Mouse (Mus musculus) brain, adult 10 weeks (tissue): ENCODE measurements around the gene A630023A22Rik. TPM values are rescaled to one million over a fixed set of nuclear protein-coding genes. Genes with fewer than 3 reads are reported as not detected.

Experiments used
- polyA plus RNA-seq: library from polyadenylated mRNA; stranded (reverse); fragments of 350-450 nt; fragmentation: Illumina TruSeq; extraction: RNeasy Lipid Tissue Mini Kit (QIAGEN cat#74804); gene quantifications from one replicate; pipeline ENCODE4 v1.2.3, GENCODE M21; 2015; ENCODE audit warnings: low read depth, low replicate concordance

The A630023A22Rik gene
- not detected for polyA plus RNA-seq

GRCm38 (mm10) chr14:34102601-34103000, at the start of gene A630023A22Rik:
TSS of gene A630023A22Rik (minus strand) at chr14:34102754.

GRCm38 (mm10) chr14:34152342-34152741, 49.8 kb upstream of the A630023A22Rik start, which contains the start of gene Npy4r:
TSS of gene Npy4r (minus strand) at chr14:34152489.

GRCm38 (mm10) chr14:34085731-34086130, 16.8 kb downstream of the A630023A22Rik start, which contains the start of gene Anxa8:
TSS of gene Anxa8 (plus strand) at chr14:34085981.

GRCm38 (mm10) chr14:34052516-34052915, 50.0 kb downstream of the A630023A22Rik start, which contains the start of gene Antxrl:
TSS of gene Antxrl (plus strand) at chr14:34052707.

GRCm38 (mm10) chr14:34016381-34016780, 86.2 kb downstream of the A630023A22Rik start, which contains the start of gene Gm5460:
TSS of gene Gm5460 (plus strand) at chr14:34016758.

GRCm38 (mm10) chr14:34015063-34015462, 87.5 kb downstream of the A630023A22Rik start, which contains the start of gene Gm30083:
TSS of gene Gm30083 (minus strand) at chr14:34015182.

Other genes with a start within 250 kb of the A630023A22Rik start
- gene Gdf10, start 179.2 kb downstream of the A630023A22Rik start, polyA plus RNA-seq, result 3.0 TPM
- gene Gdf2, start 161.7 kb downstream of the A630023A22Rik start, polyA plus RNA-seq, result not detected
- 0.10 TPM for gene Rbp3, start 148.8 kb downstream of the A630023A22Rik start, polyA plus RNA-seq
- gene Zfp488, start 124.0 kb downstream of the A630023A22Rik start, polyA plus RNA-seq, result 2.4 TPM
- gene Gm30083, start 87.6 kb downstream of the A630023A22Rik start, polyA plus RNA-seq, result not detected
- not detected for gene Gm5460, start 86.0 kb downstream of the A630023A22Rik start, polyA plus RNA-seq
- not detected for gene Antxrl, start 50.0 kb downstream of the A630023A22Rik start, polyA plus RNA-seq
- 0.86 TPM for gene Anxa8, start 16.8 kb downstream of the A630023A22Rik start, polyA plus RNA-seq
- gene Npy4r, start 49.7 kb upstream of the A630023A22Rik start, polyA plus RNA-seq, result not detected
- 0.83 TPM for gene Gprin2, start 98.9 kb upstream of the A630023A22Rik start, polyA plus RNA-seq
- 1.1 TPM for gene Syt15, start 116.8 kb upstream of the A630023A22Rik start, polyA plus RNA-seq
- gene Shld2, start 207.7 kb upstream of the A630023A22Rik start, polyA plus RNA-seq, result 5.0 TPM
- 254 TPM for gene Glud1, start 208.0 kb upstream of the A630023A22Rik start, polyA plus RNA-seq